27 mouse cellular contexts compared by ENCODE assay signal in genomic region chr2:180443861-180444260, GRCm38 (mm10). TPM values are rescaled to one million over a fixed set of nuclear protein-coding genes. Genes with fewer than 3 reads are reported as not detected.
DNase-seq lines count a peak whose midpoint lies in the region; ATAC-seq and TF ChIP-seq lines count a peak whose summit lies in the region.
"Had no signal": no experiment of that assay in that cellular context is flagged by ENCODE, and none has a peak within 500 bp of the region (broad histone marks: within the 10 kb centered on the region; RNA-seq: fewer than 3 reads in every experiment).

No protein-coding gene starts in this region.

- no peak overlapping the region for H3K4me3 ChIP-seq in thymus, adult 2 months (ENCODE audit: control insufficient read depth, insufficient read depth, low read length)
- no peak overlapping the region for H3K4me3 ChIP-seq in intestine, embryonic 16.5 days (ENCODE audit: low read length)
- H3K4me3 ChIP-seq: embryonic facial prominence, embryonic 10.5 days; forebrain, embryonic 13.5 days; heart, embryonic 15.5 days; hindbrain, embryonic 15.5 days; left cerebral cortex, adult 2 months; neural tube, embryonic 13.5 days had no signal

- H3K9ac ChIP-seq in intestine, embryonic 16.5 days (ENCODE audit: low read depth, low read length): no peak overlapping the region
- H3K9ac ChIP-seq: forebrain, embryonic 13.5 days; heart, embryonic 15.5 days; hindbrain, embryonic 15.5 days; neural tube, embryonic 13.5 days had no signal

- no peaks in the 10 kb centered on the region for H3K9me3 ChIP-seq in intestine, embryonic 16.5 days (ENCODE audit: control insufficient read depth, low read length)
- H3K9me3 ChIP-seq: embryonic facial prominence, embryonic 10.5 days; forebrain, embryonic 13.5 days; heart, embryonic 15.5 days; hindbrain, embryonic 15.5 days; neural tube, embryonic 13.5 days had no signal

- no peak overlapping the region for H3K4me2 ChIP-seq in intestine, embryonic 16.5 days (ENCODE audit: low read depth, low read length)
- H3K4me2 ChIP-seq: forebrain, embryonic 13.5 days; heart, embryonic 15.5 days; hindbrain, embryonic 15.5 days; midbrain, embryonic 11.5 days; neural tube, embryonic 13.5 days had no signal

- WGBS in thymus, adult 2 months: 37% methylated on average over 7 of the region's 7 CpGs
- 35% methylated on average over 7 of the region's 7 CpGs for WGBS in intestine, embryonic 16.5 days

- peaks cover 42% of the 10 kb centered on the region for H3K4me1 ChIP-seq in thymus, adult 2 months (replicated peaks; ENCODE audit: control insufficient read depth, insufficient read depth, low read length)
- H3K4me1 ChIP-seq in intestine, embryonic 16.5 days (ENCODE audit: control insufficient read depth, insufficient read depth, low read length): 0 out of 2 replicates have a peak, but pooled peaks cover 8% of the 10 kb centered on the region
- H3K4me1 ChIP-seq: hindbrain, embryonic 15.5 days had no signal

- H3K27ac ChIP-seq in thymus, adult 2 months (ENCODE audit: control insufficient read depth, insufficient read depth, low read length): 0 out of 2 replicates have a peak overlapping the region, but pooled peaks have one; percentile 0
- H3K27ac ChIP-seq in intestine, embryonic 16.5 days (ENCODE audit: low read length): no peak overlapping the region
- H3K27ac ChIP-seq: embryonic facial prominence, embryonic 10.5 days; forebrain, embryonic 13.5 days; heart, embryonic 15.5 days; hindbrain, embryonic 15.5 days; left cerebral cortex, adult 2 months; neural tube, embryonic 13.5 days had no signal

- peak; percentile 48 for DNase-seq in kidney, adult 9 months
- DNase-seq in kidney, adult 18-20 months: no peak
- no peak for DNase-seq in thymus, adult 2 months
- DNase-seq in thymus, postnatal 36 days: no peak
- peak; percentile 37 for DNase-seq in splenic B cell, adult 2 months (ENCODE audit: low read depth, low spot score)
- DNase-seq in neural tube, embryonic 10.5 days (ENCODE audit: extremely low spot score, low spot score): no peak
- DNase-seq in heart, adult 18-20 months: no peak
- DNase-seq: adrenal gland, postnatal 36 days; cerebellum, adult 2 months; gastrocnemius, postnatal 14 days; heart, postnatal 4 days; left cerebral cortex, postnatal 4 days; liver; lung, adult 18-20 months; lung, postnatal 14 days; thymus, postnatal 25 days had no signal

- no peak for TF ChIP-seq POLR2A in thymus, adult 2 months (IDR thresholded peaks at IDR 0.05; ENCODE audit: control insufficient read depth, extremely low read depth, insufficient read depth, low read length, poor library complexity)

- H3K36me3 ChIP-seq in thymus, adult 2 months (ENCODE audit: control insufficient read depth, insufficient read depth, low read length): no peaks in the 10 kb centered on the region
- no peaks in the 10 kb centered on the region for H3K36me3 ChIP-seq in intestine, embryonic 16.5 days (ENCODE audit: control insufficient read depth, insufficient read depth, low read length)
- H3K36me3 ChIP-seq in splenic B cell, adult 2 months (ENCODE audit: control insufficient read depth, insufficient read depth, low read length, poor library complexity, severe bottlenecking): no peaks in the 10 kb centered on the region
- H3K36me3 ChIP-seq: embryonic facial prominence, embryonic 10.5 days; heart, embryonic 15.5 days; hindbrain, embryonic 15.5 days; neural tube, embryonic 13.5 days had no signal

- H3K27me3 ChIP-seq in thymus, adult 2 months (ENCODE audit: control insufficient read depth, insufficient read depth, low read length): no peaks in the 10 kb centered on the region
- no peaks in the 10 kb centered on the region; the same call in 1 of the 2 replicates for H3K27me3 ChIP-seq in intestine, embryonic 16.5 days (replicated peaks; ENCODE audit: control insufficient read depth, insufficient read depth, low read length)
- no peaks in the 10 kb centered on the region for H3K27me3 ChIP-seq in splenic B cell, adult 2 months (ENCODE audit: control insufficient read depth, insufficient read depth, low read length, poor library complexity, severe bottlenecking)
- H3K27me3 ChIP-seq: forebrain, embryonic 13.5 days had no signal

- TF ChIP-seq CTCF in thymus, adult 2 months (IDR thresholded peaks at IDR 0.05; ENCODE audit: borderline replicate concordance, control insufficient read depth, extremely low read depth, insufficient read depth, low read length, poor library complexity): no peak

- ATAC-seq in intestine, embryonic 16.5 days: peak; percentile 34; the same call in 1 of the 2 replicates
- ATAC-seq: forebrain, embryonic 13.5 days had no signal

RNA-seq across cellular contexts. Expression of gene Slco4a1, which starts 12.2 kb away (rescaled TPM):
- polyA plus RNA-seq in thymus, adult 2 months (2012; rRNA removed): 21.2 and 22.6 TPM in 2 replicates
- polyA plus RNA-seq in intestine, embryonic 16.5 days (2015; fragmentation: Nextera tagmentation; extraction: Ambion mirVana): 2.2 TPM in 2 replicates
- under 1 TPM in 1 of 2 experiments, not detected in 1; 0.23 TPM for total RNA-seq in heart, adult 18-20 months (2021)

RNA-seq across cellular contexts. Expression of gene Ntsr1, which starts 55.9 kb away (rescaled TPM):
- 0.19 and 0.40 TPM in 2 replicates for polyA plus RNA-seq in thymus, adult 2 months (2012; rRNA removed)
- 1.9 and 2.1 TPM in 2 replicates for polyA plus RNA-seq in intestine, embryonic 16.5 days (2015; fragmentation: Nextera tagmentation; extraction: Ambion mirVana)
- total RNA-seq in heart, adult 18-20 months (2021): not detected
- total RNA-seq: adrenal gland, postnatal 36 days; common myeloid progenitor, adult 5-6 weeks; gastrocnemius, postnatal 14 days; heart, adult 8-10 months; monocyte, adult 5-6 weeks had no signal

Comparison
In these comparisons a context has a peak if more than half of its experiments do, and no peak if none do; other contexts are left out.
1. DNase-seq: peak in kidney, adult 9 months (single experiment) and splenic B cell, adult 2 months (single experiment); none in kidney, adult 18-20 months (single experiment), thymus, adult 2 months (single experiment), thymus, postnatal 36 days (0 of 2), neural tube, embryonic 10.5 days (single experiment) and heart, adult 18-20 months (0 of 2).